Mouse (Mus musculus): ENCODE data around the gene Ing2. TPM values are rescaled to one million over a fixed set of nuclear protein-coding genes. Genes with fewer than 3 reads are reported as not detected.

Gene Ing2
- 7.6 and 9.5 TPM in 2 replicates for polyA plus RNA-seq (2015; fragmentation: Nextera tagmentation; extraction: Ambion mirVana)

- H3K4me2 ChIP-seq (ENCODE audit: low read depth, low read length) = peak within 1 kb of the TSS; percentile 69
- H3K4me1 ChIP-seq (ENCODE audit: control insufficient read depth, insufficient read depth, low read length) = peaks cover 9% of the 10 kb centered on the region; the same call in 1 of the 2 replicates
- H3K36me3 ChIP-seq (ENCODE audit: control insufficient read depth, insufficient read depth, low read length) = no peaks in the 10 kb centered on the region
- peak within 1 kb of the TSS; percentile 98 for H3K4me3 ChIP-seq (replicated peaks; ENCODE audit: low read length)
- ATAC-seq (ENCODE audit: insufficient read depth, low FRiP score) = peak; percentile 95
- peak within 1 kb of the TSS; percentile 98 for H3K27ac ChIP-seq (ENCODE audit: low read length)
- WGBS = under 1% methylated on average over 96 of the region's 106 CpGs
- no peaks in the 10 kb centered on the region for H3K9me3 ChIP-seq (replicated peaks; ENCODE audit: control insufficient read depth, low read length)
- H3K9ac ChIP-seq (ENCODE audit: low read length) = peak within 1 kb of the TSS; percentile 93
- H3K27me3 ChIP-seq (ENCODE audit: control insufficient read depth, insufficient read depth, low read length) = no peaks in the 10 kb centered on the region
Observed at GRCm38 (mm10) chr8:47674777-47675710, at the start of gene Ing2. Gene Ing2, minus strand, starts transcription at chr8:47675556.

- ATAC-seq (ENCODE audit: insufficient read depth, low FRiP score) = no peak
- H3K27ac ChIP-seq (ENCODE audit: low read length) = no peak overlapping the region
Observed at GRCm38 (mm10) chr8:47721609-47722008, 46.3 kb upstream of the Ing2 start.

GRCm38 (mm10) chr8:47718641-47719040, 43.3 kb upstream of the Ing2 start:
- Histone ChIP-seq H3K4me1 (ENCODE audit: control insufficient read depth, insufficient read depth, low read length) (no peaks in the 10 kb centered on the region), H3K27me3 (ENCODE audit: control insufficient read depth, insufficient read depth, low read length) (no peaks in the 10 kb centered on the region), H3K4me2 (ENCODE audit: low read depth, low read length) (no peak overlapping the region), H3K9ac (ENCODE audit: low read length) (no peak overlapping the region), H3K9me3 (replicated peaks; ENCODE audit: control insufficient read depth, low read length) (no peaks in the 10 kb centered on the region), H3K27ac (ENCODE audit: low read length) (no peak overlapping the region), H3K4me3 (replicated peaks; ENCODE audit: low read length) (no peak overlapping the region), H3K36me3 (ENCODE audit: control insufficient read depth, insufficient read depth, low read length) (no peaks in the 10 kb centered on the region)
- 24% methylated on average over 11 of the region's 11 CpGs for WGBS
- ATAC-seq (ENCODE audit: insufficient read depth, low FRiP score) = no peak

More at GRCm38 (mm10) chr8:47721609-47722008, 46.3 kb upstream of the Ing2 start:
- H3K4me1 ChIP-seq (ENCODE audit: control insufficient read depth, insufficient read depth, low read length) = no peaks in the 10 kb centered on the region
- no peaks in the 10 kb centered on the region for H3K36me3 ChIP-seq (ENCODE audit: control insufficient read depth, insufficient read depth, low read length)
- H3K4me2 ChIP-seq (ENCODE audit: low read depth, low read length) = no peak overlapping the region
- no peaks in the 10 kb centered on the region for H3K27me3 ChIP-seq (ENCODE audit: control insufficient read depth, insufficient read depth, low read length)
- H3K9ac ChIP-seq (ENCODE audit: low read length) = no peak overlapping the region
- no peak overlapping the region for H3K4me3 ChIP-seq (replicated peaks; ENCODE audit: low read length)
- no peaks in the 10 kb centered on the region; the same call in 1 of the 2 replicates for H3K9me3 ChIP-seq (replicated peaks; ENCODE audit: control insufficient read depth, low read length)
- WGBS = 35% methylated on average over 4 of the region's 4 CpGs

GRCm38 (mm10) chr8:47713761-47714745, 38.7 kb upstream of the Ing2 start, which contains the start of gene Cdkn2aip:
Gene Cdkn2aip, minus strand, starts transcription at chr8:47713932.
- ATAC-seq (ENCODE audit: insufficient read depth, low FRiP score) = peak; percentile 97
- Histone ChIP-seq H3K27me3 (ENCODE audit: control insufficient read depth, insufficient read depth, low read length) (no peaks in the 10 kb centered on the region), H3K4me2 (ENCODE audit: low read depth, low read length) (peak within 1 kb of the TSS; percentile 84), H3K36me3 (ENCODE audit: control insufficient read depth, insufficient read depth, low read length) (peaks cover 8% of the 10 kb centered on the region; the same call in 1 of the 2 replicates), H3K4me3 (replicated peaks; ENCODE audit: low read length) (peak within 1 kb of the TSS; percentile 99), H3K9ac (ENCODE audit: low read length) (peak within 1 kb of the TSS; percentile 80), H3K27ac (ENCODE audit: low read length) (peak within 1 kb of the TSS; percentile 93), H3K4me1 (ENCODE audit: control insufficient read depth, insufficient read depth, low read length) (no peaks in the 10 kb centered on the region), H3K9me3 (replicated peaks; ENCODE audit: control insufficient read depth, low read length) (no peaks in the 10 kb centered on the region)
- under 1% methylated on average over 113 of the region's 114 CpGs for WGBS

GRCm38 (mm10) chr8:47713171-47713663, 37.9 kb upstream of the Ing2 start:
- H3K4me1 ChIP-seq (ENCODE audit: control insufficient read depth, insufficient read depth, low read length) = no peaks in the 10 kb centered on the region
- no peaks in the 10 kb centered on the region for H3K9me3 ChIP-seq (replicated peaks; ENCODE audit: control insufficient read depth, low read length)
- peak overlapping the region; percentile 80 for H3K9ac ChIP-seq (ENCODE audit: low read length)
- peak overlapping the region; percentile 93 for H3K27ac ChIP-seq (ENCODE audit: low read length)
- WGBS = under 1% methylated on average over 44 of the region's 44 CpGs
- peaks cover 9% of the 10 kb centered on the region; the same call in 1 of the 2 replicates for H3K36me3 ChIP-seq (ENCODE audit: control insufficient read depth, insufficient read depth, low read length)
- peak overlapping the region; percentile 84 for H3K4me2 ChIP-seq (ENCODE audit: low read depth, low read length)
- no peaks in the 10 kb centered on the region for H3K27me3 ChIP-seq (ENCODE audit: control insufficient read depth, insufficient read depth, low read length)
- H3K4me3 ChIP-seq (replicated peaks; ENCODE audit: low read length) = peak overlapping the region; percentile 99
- ATAC-seq (ENCODE audit: insufficient read depth, low FRiP score) = peak; percentile 15

- ATAC-seq (ENCODE audit: insufficient read depth, low FRiP score) = no peak
- H3K27me3 ChIP-seq (ENCODE audit: control insufficient read depth, insufficient read depth, low read length) = no peaks in the 10 kb centered on the region
- no peak overlapping the region for H3K27ac ChIP-seq (ENCODE audit: low read length)
- no peak overlapping the region for H3K9ac ChIP-seq (ENCODE audit: low read length)
- H3K4me1 ChIP-seq (ENCODE audit: control insufficient read depth, insufficient read depth, low read length) = no peaks in the 10 kb centered on the region
- H3K4me2 ChIP-seq (ENCODE audit: low read depth, low read length) = no peak overlapping the region
- H3K4me3 ChIP-seq (replicated peaks; ENCODE audit: low read length) = no peak overlapping the region
- H3K9me3 ChIP-seq (replicated peaks; ENCODE audit: control insufficient read depth, low read length) = no peaks in the 10 kb centered on the region
- 80% methylated on average over 5 of the region's 5 CpGs for WGBS
- H3K36me3 ChIP-seq (ENCODE audit: control insufficient read depth, insufficient read depth, low read length) = peaks cover 14% of the 10 kb centered on the region; the same call in 1 of the 2 replicates
Observed at GRCm38 (mm10) chr8:47708106-47708505, 32.8 kb upstream of the Ing2 start.

- no peak overlapping the region for H3K4me3 ChIP-seq (replicated peaks; ENCODE audit: low read length)
- H3K36me3 ChIP-seq (ENCODE audit: control insufficient read depth, insufficient read depth, low read length) = peaks cover 10% of the 10 kb centered on the region; the same call in 1 of the 2 replicates
- H3K27me3 ChIP-seq (ENCODE audit: control insufficient read depth, insufficient read depth, low read length) = no peaks in the 10 kb centered on the region
- H3K27ac ChIP-seq (ENCODE audit: low read length) = no peak overlapping the region
- ATAC-seq (ENCODE audit: insufficient read depth, low FRiP score) = no peak
- no peaks in the 10 kb centered on the region for H3K9me3 ChIP-seq (replicated peaks; ENCODE audit: control insufficient read depth, low read length)
- no peaks in the 10 kb centered on the region for H3K4me1 ChIP-seq (ENCODE audit: control insufficient read depth, insufficient read depth, low read length)
- no peak overlapping the region for H3K9ac ChIP-seq (ENCODE audit: low read length)
- WGBS = 88% methylated on average over 8 of the region's 8 CpGs
- H3K4me2 ChIP-seq (ENCODE audit: low read depth, low read length) = no peak overlapping the region
Observed at GRCm38 (mm10) chr8:47706746-47707145, 31.4 kb upstream of the Ing2 start.

GRCm38 (mm10) chr8:47702333-47702732, 27.0 kb upstream of the Ing2 start:
- Histone ChIP-seq H3K4me3 (replicated peaks; ENCODE audit: low read length) (no peak overlapping the region), H3K9ac (ENCODE audit: low read length) (no peak overlapping the region), H3K9me3 (replicated peaks; ENCODE audit: control insufficient read depth, low read length) (peaks cover 4% of the 10 kb centered on the region; the same call in 1 of the 2 replicates), H3K4me1 (ENCODE audit: control insufficient read depth, insufficient read depth, low read length) (no peaks in the 10 kb centered on the region), H3K36me3 (ENCODE audit: control insufficient read depth, insufficient read depth, low read length) (0 out of 2 replicates have a peak, but pooled peaks cover 4% of the 10 kb centered on the region), H3K27ac (ENCODE audit: low read length) (no peak overlapping the region), H3K4me2 (ENCODE audit: low read depth, low read length) (no peak overlapping the region), H3K27me3 (ENCODE audit: control insufficient read depth, insufficient read depth, low read length) (no peaks in the 10 kb centered on the region)
- ATAC-seq (ENCODE audit: insufficient read depth, low FRiP score) = no peak
- 42% methylated on average over 1 of the region's 1 CpGs for WGBS
